Mouse (Mus musculus) liver, postnatal 0 days (tissue): ENCODE measurements around the gene Ehd2.

Source experiments
- CTCF ChIP-seq: sonication (generic); IDR thresholded peaks from 2 replicates; pipeline ENCODE4 v1.5.1; 2016; ENCODE audit warnings: antibody characterized with exemption, low read depth
- EP300 ChIP-seq: IDR thresholded peaks from 2 replicates; pipeline ENCODE4 v1.6.1; 2016; ENCODE audit warnings: antibody characterized with exemption, low read depth, mild to moderate bottlenecking

- TF ChIP-seq CTCF (no peak), EP300 (no peak)
These were observed 26.4 kb upstream of the Ehd2 start for GRCm38 (mm10) chr7:15993789-15994188.
